Mouse (Mus musculus) erythroblast, embryonic 14.5 days (primary cell): ENCODE results near the gene Tspan7.

Experiments used
- GATA1 ChIP-seq: IDR thresholded peaks from 2 replicates; pipeline ENCODE4 v1.6.1; 2012; ENCODE audit warnings: low read length, inconsistent platforms, mixed read lengths
- TAL1 ChIP-seq: IDR thresholded peaks from 3 replicates; pipeline ENCODE4 v1.6.1; 2012; ENCODE audit warnings: low read length, inconsistent platforms, mixed read lengths

DNA sequence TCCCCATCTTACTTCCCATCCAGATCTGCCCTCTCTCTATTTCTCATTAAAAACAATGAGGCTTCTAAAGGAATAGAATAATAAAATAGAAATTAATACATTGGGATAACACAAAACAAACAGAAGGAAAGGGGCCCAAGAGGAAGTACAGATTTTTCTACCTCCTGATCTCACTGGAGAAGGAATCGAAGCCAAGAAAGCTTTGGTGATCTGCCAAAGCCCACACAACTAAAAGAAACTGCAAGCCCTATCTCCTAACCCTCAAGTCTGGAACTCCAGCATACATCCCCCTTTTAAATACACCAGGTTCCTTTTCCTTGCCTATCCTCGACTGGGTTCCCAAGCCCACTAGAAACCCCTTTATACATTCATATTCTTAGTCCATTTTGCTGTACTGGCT lies 90.4 kb downstream of the Tspan7 start:
- TF ChIP-seq TAL1 (no peak), GATA1 (no peak)
